Mouse (Mus musculus) limb, embryonic 12.5 days (tissue): ENCODE measurements around the gene Gm8247. TPM values are rescaled to one million over a fixed set of nuclear protein-coding genes. Genes with fewer than 3 reads are reported as not detected.
"Not testable (repeated sequence)": the region's sequence is repeated elsewhere in the genome, so short reads cannot be mapped to it uniquely, and the experiment has no call there.

Source experiments
- ATAC-seq: fragments of 200-750 bp; cut with Nextera tagmentation; 2 replicates; pipeline ENCODE4 v1.8.0; 2017; ENCODE audit warnings: low read depth, moderate TSS enrichment; ENCODE audit not compliant: insufficient number of reproducible peaks, insufficient read depth, low FRiP score, low TSS enrichment
- H3K27ac ChIP-seq: fragments of 300-500 bp; sonication (generic); 2 replicates; pipeline ENCODE4 v1.5.1; 2016; ENCODE audit warnings: mild to moderate bottlenecking, moderate library complexity
- H3K27me3 ChIP-seq: fragments of 300-500 bp; sonication (generic); 2 replicates; pipeline ENCODE4 v1.6.1; 2016; ENCODE audit warnings: mild to moderate bottlenecking, moderate library complexity
- H3K36me3 ChIP-seq: fragments of 300-500 bp; sonication (generic); 2 replicates; pipeline ENCODE4 v1.6.1; 2016; ENCODE audit warnings: mild to moderate bottlenecking, moderate library complexity
- H3K4me1 ChIP-seq: fragments of 300-500 bp; sonication (generic); replicated peaks from 2 replicates; pipeline ENCODE4 v1.6.1; 2016
- H3K4me2 ChIP-seq: fragments of 300-500 bp; sonication (generic); 2 replicates; pipeline ENCODE4 v1.6.1; 2016; ENCODE audit warnings: mild to moderate bottlenecking, moderate library complexity
- H3K4me3 ChIP-seq: fragments of 300-500 bp; sonication (generic); replicated peaks from 2 replicates; pipeline ENCODE4 v1.5.1; 2016; ENCODE audit warnings: mild to moderate bottlenecking
- H3K9ac ChIP-seq: fragments of 300-500 bp; sonication (generic); replicated peaks from 2 replicates; pipeline ENCODE4 v1.6.1; 2016; ENCODE audit warnings: mild to moderate bottlenecking, moderate library complexity
- H3K9me3 ChIP-seq: fragments of 300-500 bp; sonication (generic); 2 replicates; pipeline ENCODE4 v1.6.1; 2016; ENCODE audit warnings: mild to moderate bottlenecking, moderate library complexity
- WGBS: fragments of 180-500 bp; shearing (Covaris S2); methylation state at CpG from one replicate; pipeline ENCODE4 v1.1.7; 2016; 5-methylcytosine and 5-hydroxymethylcytosine counted together
- polyA plus RNA-seq: library from polyadenylated mRNA; unstranded; fragments of >200 nt; fragmentation: Nextera tagmentation; extraction: Ambion mirVana; gene quantifications from 2 replicates; pipeline ENCODE4 v1.2.1, GENCODE M21; 2016

The Gm8247 gene
- not detected in 2 replicates for polyA plus RNA-seq

DNA sequence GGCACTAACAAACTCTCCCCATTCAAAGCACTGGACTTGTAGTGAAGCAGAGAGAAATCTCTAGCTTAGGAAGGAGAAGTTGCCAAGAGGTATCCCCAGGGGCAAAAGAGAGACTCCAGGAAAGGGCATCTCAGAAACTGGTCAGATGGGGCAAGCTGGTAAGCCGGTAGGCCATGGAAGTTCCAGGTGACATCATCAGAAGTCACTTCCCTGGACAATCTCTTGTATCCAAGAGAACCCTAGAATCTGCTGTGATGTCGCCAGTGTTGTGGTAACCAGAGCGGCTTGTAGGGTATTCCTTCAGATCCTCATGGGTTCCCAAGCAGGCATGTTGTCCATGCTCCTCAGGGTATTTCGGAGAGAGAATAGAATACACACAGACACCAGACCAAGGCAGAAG is at the start of gene Gm8247:
Gene Gm8247 (plus strand): TSS at position 301 of the 400 bp plus-strand sequence.
- ATAC-seq, H3K9ac ChIP-seq, H3K27ac ChIP-seq, H3K4me1 ChIP-seq, H3K4me2 ChIP-seq, H3K9me3 ChIP-seq, H3K4me3 ChIP-seq, H3K27me3 ChIP-seq, H3K36me3 ChIP-seq: not testable (repeated sequence)
- 91% methylated on average over 4 of the region's 4 CpGs for WGBS

GRCm38 (mm10) chr14:44547961-44548360 is 35.0 kb upstream of the Gm8247 start:
- not testable (repeated sequence) for H3K9me3 ChIP-seq, H3K4me3 ChIP-seq, H3K27me3 ChIP-seq, H3K4me1 ChIP-seq, H3K4me2 ChIP-seq, H3K27ac ChIP-seq, H3K9ac ChIP-seq, ATAC-seq, H3K36me3 ChIP-seq
- WGBS, result 89% methylated on average over 5 of the region's 5 CpGs

DNA sequence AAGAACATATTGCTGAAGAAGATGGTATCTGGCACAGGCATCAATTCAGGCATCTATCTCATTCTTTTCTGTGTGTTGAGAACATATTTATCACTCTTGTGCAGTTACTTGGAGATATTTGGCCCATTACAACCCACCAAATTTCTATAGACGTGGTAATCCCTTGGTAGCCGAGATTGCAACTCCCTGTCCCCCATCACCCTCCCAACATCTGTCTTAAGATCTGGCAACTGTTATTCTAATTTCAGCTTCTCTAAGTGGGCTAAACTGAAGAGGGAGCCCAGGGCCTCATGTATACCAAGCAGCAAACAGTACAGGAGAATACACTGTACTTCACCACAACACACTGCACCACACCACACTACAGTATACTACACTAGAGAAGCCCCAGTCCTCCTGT is 8.8 kb downstream of the Gm8247 start:
- whole genome bisulfite sequencing, result 83% methylated on average over 2 of the region's 2 CpGs
- not testable (repeated sequence) for H3K27me3 ChIP-seq, ATAC-seq, H3K9ac ChIP-seq, H3K4me3 ChIP-seq, H3K36me3 ChIP-seq, H3K4me1 ChIP-seq, H3K4me2 ChIP-seq, H3K27ac ChIP-seq, H3K9me3 ChIP-seq

DNA sequence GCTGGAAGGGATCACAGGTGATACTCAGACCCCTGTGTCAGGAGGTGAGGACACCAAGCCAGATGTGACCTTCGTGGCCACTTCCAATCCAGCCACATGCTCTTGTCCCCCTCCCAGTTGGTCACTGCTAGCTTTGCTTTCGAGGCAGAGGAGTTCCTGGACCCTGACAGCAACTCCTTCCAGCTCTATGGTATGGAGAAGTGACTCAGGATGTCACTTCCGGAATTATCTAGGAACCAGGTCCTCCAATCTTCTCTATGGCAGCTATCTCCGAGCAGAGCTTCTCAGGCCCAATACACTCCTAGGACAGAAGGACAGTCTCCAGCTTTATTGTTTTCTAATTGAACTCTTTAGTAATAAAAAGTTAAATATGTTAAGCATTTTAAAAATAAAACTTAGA is 44.8 kb downstream of the Gm8247 start, which contains the start of gene Gm5624:
Gene Gm5624 (minus strand): TSS at position 202 of the 400 bp plus-strand sequence.
- not testable (repeated sequence) for H3K4me3 ChIP-seq, H3K9me3 ChIP-seq, H3K27me3 ChIP-seq, H3K9ac ChIP-seq, H3K4me1 ChIP-seq, ATAC-seq, H3K36me3 ChIP-seq, H3K27ac ChIP-seq, H3K4me2 ChIP-seq
- WGBS, result 75% methylated on average over 4 of the region's 4 CpGs

Other genes starting within 250 kb of the Gm8247 start
- gene Gm5930, start 244.6 kb upstream of the Gm8247 start, polyA plus RNA-seq, result not detected in 2 replicates
- not detected in 2 replicates for gene Gm8229, start 217.8 kb upstream of the Gm8247 start, polyA plus RNA-seq
- not detected in 2 replicates for gene Gm3371, start 172.5 kb upstream of the Gm8247 start, polyA plus RNA-seq
- gene Gm8232, start 149.5 kb upstream of the Gm8247 start, polyA plus RNA-seq, result not detected in 2 replicates
- not detected in 2 replicates for gene BC061237, start 90.7 kb upstream of the Gm8247 start, polyA plus RNA-seq
- not detected in 2 replicates for gene Gm17093, start 64.9 kb upstream of the Gm8247 start, polyA plus RNA-seq
- not detected in 2 replicates for gene Gm5624, start 44.8 kb downstream of the Gm8247 start, polyA plus RNA-seq
- not detected in 2 replicates for gene Gm8257, start 123.3 kb downstream of the Gm8247 start, polyA plus RNA-seq
- not detected in 2 replicates for gene Gm8267, start 167.2 kb downstream of the Gm8247 start, polyA plus RNA-seq